Mouse (Mus musculus) activated CD4-positive, CD25-positive, alpha-beta regulatory T cell, adult 4 months (primary cell): ENCODE data around the gene Olfr380. TPM values are rescaled to one million over a fixed set of nuclear protein-coding genes. Genes with fewer than 3 reads are reported as not detected.

Experiments
- ATAC-seq: one replicate; pipeline ENCODE4 v1.8.0; 2017
- polyA plus RNA-seq, 2 experiments: library from polyadenylated mRNA; unstranded; fragments of 100-300 nt; shearing (Covaris generic); gene quantifications; one replicate each; pipeline ENCODE4 v1.2.1; 2017

The Olfr380 gene
- polyA plus RNA-seq: not detected

DNA sequence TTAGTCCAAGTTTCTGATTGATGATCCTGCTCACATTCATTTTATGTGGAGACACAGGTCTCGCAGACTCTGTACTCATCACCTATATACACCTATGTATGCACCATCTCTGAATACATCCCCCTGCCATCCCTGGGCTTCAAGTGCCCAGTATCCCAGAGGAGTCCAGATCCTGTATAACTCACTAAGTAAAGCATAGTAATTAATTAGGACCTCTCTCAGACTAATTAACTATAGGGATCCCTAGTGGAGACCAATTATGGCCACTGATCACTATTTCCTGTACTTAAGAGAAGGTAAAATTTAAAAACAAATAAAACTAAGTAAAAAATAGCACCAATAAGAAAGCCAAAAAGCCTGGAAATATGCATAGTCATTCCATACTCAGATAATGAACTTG lies at the start of gene Olfr380:
TSS of gene Olfr380 (minus strand) at position 101 of the 400 bp plus-strand sequence.
- ATAC-seq: no peak

DNA sequence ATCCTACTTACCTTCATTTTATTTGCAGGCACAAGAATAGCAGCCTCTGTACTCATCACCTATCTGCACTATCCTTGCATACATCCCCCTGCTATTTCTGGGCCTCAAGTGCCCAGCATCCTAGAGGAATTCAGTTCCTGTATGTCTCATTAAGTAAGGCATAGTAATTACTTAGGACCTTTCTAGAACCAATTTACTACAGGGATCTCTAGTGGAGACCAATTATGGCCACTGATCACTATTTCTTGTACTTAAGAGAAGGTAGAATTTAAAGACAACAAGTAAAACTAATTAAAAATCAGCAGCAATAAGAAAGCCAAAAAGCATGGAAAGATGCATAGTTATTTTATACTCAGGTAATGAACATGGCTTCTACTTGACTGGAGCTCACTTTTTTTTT lies 34.2 kb upstream of the Olfr380 start, which contains the start of gene Olfr381:
TSS of gene Olfr381 (minus strand) at position 101 of the 400 bp plus-strand sequence.
- ATAC-seq: no peak

DNA sequence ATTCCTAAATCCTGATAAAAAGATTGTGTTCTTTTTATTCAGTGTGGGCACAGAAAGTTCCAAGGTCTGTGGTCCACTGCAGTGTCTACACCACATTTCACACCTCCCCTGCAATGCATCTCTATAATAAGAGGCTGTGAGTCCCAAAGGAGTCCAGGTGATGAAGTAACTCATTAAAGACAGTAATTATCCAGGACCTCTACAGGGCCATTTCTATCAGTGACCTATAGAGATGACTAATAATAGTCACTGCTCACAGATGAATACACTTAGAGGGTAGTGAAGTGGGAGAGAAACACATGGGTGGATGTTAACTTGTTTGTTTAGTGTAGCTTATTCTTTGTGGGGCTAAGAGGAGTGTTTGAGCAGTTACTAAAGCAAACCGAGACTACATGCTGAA lies 28.9 kb downstream of the Olfr380 start, which contains the start of gene Olfr378:
TSS of gene Olfr378 (minus strand) at position 101 of the 400 bp plus-strand sequence.
- no peak for ATAC-seq

Other genes with a start within 250 kb of the Olfr380 start
- gene Trpv1, start 223.2 kb downstream of the Olfr380 start, polyA plus RNA-seq: not detected
- gene Trpv3, start 190.1 kb downstream of the Olfr380 start, polyA plus RNA-seq: under 1 TPM in 1 of 2 experiments, not detected in 1; 0.09 TPM
- gene Aspa, start 127.9 kb downstream of the Olfr380 start, polyA plus RNA-seq: under 1 TPM in 1 of 2 experiments, not detected in 1; 0.08 TPM
- gene Gm49340, start 127.8 kb downstream of the Olfr380 start, polyA plus RNA-seq: not detected
- not detected for gene Spata22, start 127.8 kb downstream of the Olfr380 start, polyA plus RNA-seq
- not detected for gene Olfr20, start 106.7 kb downstream of the Olfr380 start, polyA plus RNA-seq
- gene Olfr376, start 86.3 kb downstream of the Olfr380 start, polyA plus RNA-seq: not detected
- gene Olfr1, start 57.9 kb downstream of the Olfr380 start, polyA plus RNA-seq: not detected
- not detected for gene Olfr378, start 29.0 kb downstream of the Olfr380 start, polyA plus RNA-seq
- not detected for gene Olfr381, start 34.1 kb upstream of the Olfr380 start, polyA plus RNA-seq
- not detected for gene Olfr382, start 59.7 kb upstream of the Olfr380 start, polyA plus RNA-seq
- gene Olfr385, start 135.5 kb upstream of the Olfr380 start, polyA plus RNA-seq: not detected
- gene Olfr384, start 141.1 kb upstream of the Olfr380 start, polyA plus RNA-seq: not detected
- not detected for gene Zfp735, start 231.3 kb upstream of the Olfr380 start, polyA plus RNA-seq